Mouse (Mus musculus): ENCODE measurements around the gene Dcaf4.

DNA sequence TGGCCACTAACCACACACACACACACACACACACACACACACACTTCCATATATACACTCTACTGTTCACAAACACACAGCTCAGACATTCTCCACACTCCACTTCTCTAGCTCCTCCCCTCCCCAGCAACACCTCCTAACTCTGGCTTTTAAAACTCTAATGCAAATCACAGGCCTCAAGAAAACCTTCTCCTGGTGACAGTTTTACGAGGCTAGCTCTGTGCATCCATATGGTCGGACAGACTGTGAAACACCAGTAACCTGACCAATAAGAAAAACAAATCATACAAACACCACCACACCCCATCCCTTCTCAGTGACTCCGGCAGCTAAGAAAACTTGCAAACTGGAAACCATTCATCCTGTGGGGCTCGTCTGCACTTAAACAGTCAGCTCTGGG lies 38.8 kb upstream of the Dcaf4 start:
- TF ChIP-seq CTCF (IDR thresholded peaks at IDR 0.05; ENCODE audit: insufficient read depth, low read length) (no peak), POLR2A (IDR thresholded peaks at IDR 0.05; ENCODE audit: borderline replicate concordance, extremely low read depth, low read depth, low read length) (no peak)
